Mouse (Mus musculus) myocyte (in vitro differentiated cells): ENCODE measurements around the gene Chl1. TPM values are rescaled to one million over a fixed set of nuclear protein-coding genes. Genes with fewer than 3 reads are reported as not detected.

ENCODE experiments used
- H3K27me3 ChIP-seq: one replicate; pipeline ENCODE4 v1.6.1; 2011; ENCODE audit not compliant: control insufficient read depth, insufficient read depth, insufficient read length
- H3K36me3 ChIP-seq: one replicate; pipeline ENCODE4 v1.6.1; 2011; ENCODE audit not compliant: control insufficient read depth, insufficient read depth
- H3K4me2 ChIP-seq: one replicate; pipeline ENCODE4 v1.6.1; 2011; ENCODE audit warnings: low read depth, control low read depth
- H3K4me3 ChIP-seq: one replicate; pipeline ENCODE4 v1.5.1; 2011; ENCODE audit warnings: mild to moderate bottlenecking, control low read depth, moderate library complexity
- H3K79me2 ChIP-seq: one replicate; pipeline ENCODE4 v1.6.1; 2011; ENCODE audit not compliant: control insufficient read depth, insufficient read depth
- H3ac ChIP-seq: one replicate; pipeline ENCODE4 v1.6.1; 2011; ENCODE audit not compliant: control insufficient read depth, insufficient read length
- CEBPB ChIP-seq: IDR thresholded peaks from 2 replicates; pipeline ENCODE4 v1.6.1; 2011; ENCODE audit warnings: mild to moderate bottlenecking, moderate library complexity; ENCODE audit not compliant: poor library complexity, insufficient read depth, severe bottlenecking
- E2F4 ChIP-seq: IDR thresholded peaks from one replicate; pipeline ENCODE4 v1.6.1; 2011; ENCODE audit warnings: mild to moderate bottlenecking, control low read depth, moderate library complexity; ENCODE audit not compliant: insufficient read depth
- MAX ChIP-seq: IDR thresholded peaks from one replicate; pipeline ENCODE4 v1.6.1; 2011; ENCODE audit warnings: low read depth, mild to moderate bottlenecking, control low read depth
- MYOG ChIP-seq, 3 experiments: IDR thresholded peaks; one replicate each; pipeline ENCODE4 v1.6.1; 2011; ENCODE audit warnings: control low read depth in 2 of 3, low read depth in 2 of 3, mild to moderate bottlenecking in 2 of 3; ENCODE audit not compliant: insufficient read length in 2 of 3, control insufficient read depth in 1 of 3, insufficient read depth in 1 of 3
- POLR2A ChIP-seq: IDR thresholded peaks from one replicate; pipeline ENCODE4 v1.6.1; 2011; ENCODE audit warnings: low read depth, mild to moderate bottlenecking, control low read depth, moderate library complexity; ENCODE audit not compliant: insufficient read length
- POLR2AphosphoS2 ChIP-seq: IDR thresholded peaks from one replicate; pipeline ENCODE4 v1.6.1; 2011; ENCODE audit warnings: low read depth, control low read depth; ENCODE audit not compliant: insufficient read length
- REST ChIP-seq: IDR thresholded peaks from one replicate; pipeline ENCODE4 v1.6.1; 2011; ENCODE audit warnings: mild to moderate bottlenecking, control low read depth, moderate library complexity; ENCODE audit not compliant: insufficient read depth, insufficient read length
- TCF12 ChIP-seq: IDR thresholded peaks from one replicate; pipeline ENCODE4 v1.6.1; 2011; ENCODE audit warnings: mild to moderate bottlenecking, control low read depth; ENCODE audit not compliant: poor library complexity, insufficient read depth, severe bottlenecking
- TCF3 ChIP-seq: IDR thresholded peaks from one replicate; pipeline ENCODE4 v1.6.1; 2011; ENCODE audit warnings: low read depth, control low read depth; ENCODE audit not compliant: insufficient read length
- USF1 ChIP-seq: IDR thresholded peaks from one replicate; pipeline ENCODE4 v1.6.1; 2011; ENCODE audit warnings: low read depth, mild to moderate bottlenecking, control low read depth, moderate library complexity
- polyA plus RNA-seq: library from polyadenylated mRNA; unstranded; fragments of >200 nt; fragmentation: generic; extraction: Trizol; gene quantifications from one replicate; pipeline ENCODE4 v1.2.1, GENCODE M21; 2012; ENCODE audit warnings: missing spikeins

The Chl1 gene
- polyA plus RNA-seq, 1 experiment, result not detected

DNA sequence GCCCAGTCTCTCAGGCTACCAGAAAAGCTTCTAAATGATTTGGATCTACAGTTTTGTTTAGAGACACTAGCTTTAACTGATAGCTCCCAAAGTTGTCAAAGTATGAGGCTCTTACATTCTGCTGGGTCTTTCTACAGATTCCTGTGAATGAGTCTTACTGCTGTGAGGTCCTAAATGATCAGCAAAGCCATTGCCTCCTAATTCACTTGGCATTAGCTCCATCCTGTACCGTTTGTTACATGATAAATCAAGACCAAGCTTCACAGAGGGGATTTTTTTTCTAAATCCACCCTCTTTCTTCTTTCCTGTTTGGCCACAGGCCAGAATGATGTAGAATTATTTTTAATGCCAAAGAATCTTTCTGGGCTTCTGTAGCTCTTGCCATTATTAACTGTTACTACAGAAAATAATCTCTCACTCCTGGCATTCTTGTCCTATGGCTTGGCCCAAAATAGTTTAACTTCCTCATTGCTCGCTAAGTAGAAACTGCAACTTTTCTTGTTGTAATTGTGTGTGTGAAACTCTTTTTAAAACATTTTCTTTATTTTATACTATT is 280.8 kb downstream of the Chl1 start:
- H3K27me3 ChIP-seq, result no peaks in the 10 kb centered on the region
- TF ChIP-seq TCF12 (no peak), E2F4 (no peak), CEBPB (no peak), REST (no peak), USF1 (no peak), MAX (no peak), POLR2A (no peak), MYOG (IDR thresholded peaks at IDR 0.05; ENCODE audit: control insufficient read depth in 1 of 3, insufficient read depth in 1 of 3, insufficient read length in 2 of 3, low read depth in 2 of 3) (no peak), POLR2AphosphoS2 (no peak)
- no peak overlapping the region for H3ac ChIP-seq
- H3K4me2 ChIP-seq, result no peak overlapping the region
- H3K79me2 ChIP-seq, result no peaks in the 10 kb centered on the region
- no peaks in the 10 kb centered on the region for H3K36me3 ChIP-seq
- no peak overlapping the region for H3K4me3 ChIP-seq

DNA sequence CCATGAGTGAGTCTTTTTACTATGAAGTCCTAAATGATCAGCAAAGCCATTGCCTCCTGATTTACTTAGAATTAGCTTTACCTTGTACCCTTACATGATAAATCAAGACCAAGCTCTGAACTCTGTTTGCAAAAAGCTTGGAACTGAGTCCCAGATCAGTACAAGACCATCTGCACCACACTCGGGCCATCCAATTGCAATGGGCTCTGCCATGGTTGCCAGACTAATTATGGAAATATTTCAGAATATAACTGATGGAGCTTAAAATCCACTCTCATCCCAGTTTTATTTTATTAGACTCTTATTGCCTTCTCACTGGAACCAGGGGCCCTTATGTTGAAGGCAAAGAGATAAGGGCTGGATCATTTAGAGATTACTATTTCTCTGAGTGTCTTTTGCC is 284.9 kb downstream of the Chl1 start:
- no peak overlapping the region for H3K4me2 ChIP-seq
- no peaks in the 10 kb centered on the region for H3K79me2 ChIP-seq
- no peak overlapping the region for H3K4me3 ChIP-seq
- no peak overlapping the region for H3ac ChIP-seq
- TF ChIP-seq MYOG (IDR thresholded peaks at IDR 0.05; ENCODE audit: control insufficient read depth in 1 of 3, insufficient read depth in 1 of 3, insufficient read length in 2 of 3, low read depth in 2 of 3), result no peak
- TF ChIP-seq CEBPB, result no peak
- TF ChIP-seq USF1, result no peak
- no peak for TF ChIP-seq E2F4
- no peak for TF ChIP-seq POLR2A
- TF ChIP-seq TCF3, result no peak
- no peak for TF ChIP-seq TCF12
- no peaks in the 10 kb centered on the region for H3K36me3 ChIP-seq
- H3K27me3 ChIP-seq, result no peaks in the 10 kb centered on the region
